Mouse (Mus musculus) heart, adult 2 months (tissue): ENCODE results near the gene Susd6.

Source experiments
- CTCF ChIP-seq: fragments of 200-600 bp; IDR thresholded peaks from 2 replicates; pipeline ENCODE4 v1.8.1; 2022; ENCODE audit warnings: antibody characterized with exemption, mild to moderate bottlenecking, moderate library complexity
- EP300 ChIP-seq: fragments of 200-500 bp; IDR thresholded peaks from 2 replicates; pipeline ENCODE4 v1.6.1; 2011; ENCODE audit warnings: low read depth, low read length, control low read depth; ENCODE audit not compliant: insufficient read depth

DNA sequence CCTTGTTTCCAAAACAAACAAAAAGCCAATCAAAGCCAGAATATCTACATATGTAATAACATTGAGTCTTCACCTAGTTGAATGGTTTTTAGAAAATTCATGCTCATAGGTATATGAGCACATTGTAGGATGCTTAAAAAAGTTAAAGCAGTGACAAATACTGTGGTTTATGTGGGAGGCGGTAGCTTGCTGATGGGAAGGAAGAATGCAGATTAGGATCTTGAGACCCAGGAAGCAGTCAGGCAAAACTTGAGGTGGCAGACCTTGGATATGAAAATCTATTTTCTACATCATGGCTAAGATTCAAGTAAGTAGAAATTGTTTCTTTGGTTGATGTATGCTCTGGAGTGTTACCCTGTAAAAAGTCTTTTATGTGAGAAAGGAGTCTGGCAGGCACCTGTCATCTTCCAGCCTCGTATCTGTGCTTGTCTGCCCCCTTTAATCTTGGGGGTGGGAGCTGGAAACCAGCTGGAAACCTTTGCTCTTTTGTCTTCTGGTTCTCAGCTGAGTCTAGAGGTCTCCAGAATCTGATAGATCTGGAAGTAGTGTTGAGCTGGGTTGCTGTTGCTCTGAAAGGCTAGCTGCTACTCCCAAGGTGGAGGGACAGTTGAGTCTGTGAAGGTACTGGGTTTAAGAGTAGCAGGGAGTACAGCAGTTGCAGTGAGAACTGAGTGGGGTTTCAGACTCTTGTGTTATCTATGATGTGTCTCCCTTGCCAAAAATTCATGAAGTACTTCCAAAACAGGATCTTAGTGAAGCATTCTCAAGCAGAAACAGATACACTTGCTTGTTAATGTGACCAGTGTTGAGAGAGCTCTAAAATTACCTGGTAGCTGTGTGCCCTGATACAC is 4.8 kb downstream of the Susd6 start:
- TF ChIP-seq CTCF: no peak
- no peak for TF ChIP-seq EP300
